Mouse (Mus musculus): ENCODE measurements around the gene Wipf2. TPM values are rescaled to one million over a fixed set of nuclear protein-coding genes. Genes with fewer than 3 reads are reported as not detected.
A peak's percentile ranks its signal among the peaks of the same experiment; 100 is the strongest.

Wipf2 gene
- polyA plus RNA-seq, 1 experiment: 9.9 TPM

GRCm38 (mm10) chr11:98925265-98925721, 61.9 kb downstream of the Wipf2 start:
- no peak overlapping the region for H3K4me3 ChIP-seq (ENCODE audit: insufficient read depth, low read depth, low read length)
- H3K36me3 ChIP-seq (ENCODE audit: control insufficient read depth, insufficient read depth, low read length): no peaks in the 10 kb centered on the region
- H3K27me3 ChIP-seq (replicated peaks; ENCODE audit: control insufficient read depth, insufficient read depth, low read length): no peaks in the 10 kb centered on the region
- TF ChIP-seq CTCF (conservative IDR thresholded peaks at IDR 0.05; ENCODE audit: insufficient read depth, insufficient read length, low read depth, low read length) (no peak), POLR2A (IDR thresholded peaks at IDR 0.05; ENCODE audit: low read depth, low read length) (no peak)
- H3K27ac ChIP-seq (ENCODE audit: insufficient read depth, low read depth, low read length): no peak overlapping the region
- peak; percentile 52 for DNase-seq
- peaks cover 34% of the 10 kb centered on the region for H3K4me1 ChIP-seq (ENCODE audit: control insufficient read depth, insufficient read depth, low read length)
- WGBS: 23% methylated on average over 10 of the region's 10 CpGs

- H3K27ac ChIP-seq (ENCODE audit: insufficient read depth, low read depth, low read length): no peak overlapping the region
- H3K4me1 ChIP-seq (ENCODE audit: control insufficient read depth, insufficient read depth, low read length): peaks cover 34% of the 10 kb centered on the region
- H3K27me3 ChIP-seq (replicated peaks; ENCODE audit: control insufficient read depth, insufficient read depth, low read length): no peaks in the 10 kb centered on the region
- 26% methylated on average over 12 of the region's 12 CpGs for WGBS
- no peak overlapping the region for H3K4me3 ChIP-seq (ENCODE audit: insufficient read depth, low read depth, low read length)
- no peak for TF ChIP-seq CTCF (conservative IDR thresholded peaks at IDR 0.05; ENCODE audit: insufficient read depth, insufficient read length, low read depth, low read length)
- TF ChIP-seq POLR2A (IDR thresholded peaks at IDR 0.05; ENCODE audit: low read depth, low read length): no peak
- H3K36me3 ChIP-seq (ENCODE audit: control insufficient read depth, insufficient read depth, low read length): no peaks in the 10 kb centered on the region
- no peak for DNase-seq
Observed at GRCm38 (mm10) chr11:98925868-98926311, 62.5 kb downstream of the Wipf2 start.

DNA sequence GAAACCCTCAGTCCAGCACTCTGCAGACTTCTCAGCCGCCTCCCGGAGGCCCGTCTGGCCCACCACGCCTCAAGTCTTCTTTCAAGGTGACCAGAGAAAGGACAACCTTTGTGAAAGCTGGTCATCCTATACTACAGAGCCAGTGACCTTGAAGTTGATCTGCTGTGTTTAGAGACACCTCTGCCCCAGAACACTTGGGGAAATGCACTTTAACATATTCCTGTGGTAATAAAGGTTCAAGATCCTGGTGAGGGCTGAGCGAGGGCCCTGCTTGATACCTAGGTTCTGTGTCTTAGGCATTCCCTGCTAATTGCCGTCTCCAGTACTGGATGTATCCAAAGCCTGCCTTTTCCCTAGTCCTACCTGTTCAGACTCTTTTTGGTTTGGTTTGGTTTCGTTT, 63.1 kb downstream of the Wipf2 start:
- Histone ChIP-seq H3K36me3 (ENCODE audit: control insufficient read depth, insufficient read depth, low read length) (no peaks in the 10 kb centered on the region), H3K4me3 (ENCODE audit: insufficient read depth, low read depth, low read length) (no peak overlapping the region), H3K4me1 (ENCODE audit: control insufficient read depth, insufficient read depth, low read length) (peaks cover 34% of the 10 kb centered on the region), H3K27ac (ENCODE audit: insufficient read depth, low read depth, low read length) (no peak overlapping the region), H3K27me3 (replicated peaks; ENCODE audit: control insufficient read depth, insufficient read depth, low read length) (no peaks in the 10 kb centered on the region)
- DNase-seq: no peak
- TF ChIP-seq CTCF (conservative IDR thresholded peaks at IDR 0.05; ENCODE audit: insufficient read depth, insufficient read length, low read depth, low read length): no peak
- no peak for TF ChIP-seq POLR2A (IDR thresholded peaks at IDR 0.05; ENCODE audit: low read depth, low read length)
- WGBS: 89% methylated on average over 7 of the region's 7 CpGs

DNA sequence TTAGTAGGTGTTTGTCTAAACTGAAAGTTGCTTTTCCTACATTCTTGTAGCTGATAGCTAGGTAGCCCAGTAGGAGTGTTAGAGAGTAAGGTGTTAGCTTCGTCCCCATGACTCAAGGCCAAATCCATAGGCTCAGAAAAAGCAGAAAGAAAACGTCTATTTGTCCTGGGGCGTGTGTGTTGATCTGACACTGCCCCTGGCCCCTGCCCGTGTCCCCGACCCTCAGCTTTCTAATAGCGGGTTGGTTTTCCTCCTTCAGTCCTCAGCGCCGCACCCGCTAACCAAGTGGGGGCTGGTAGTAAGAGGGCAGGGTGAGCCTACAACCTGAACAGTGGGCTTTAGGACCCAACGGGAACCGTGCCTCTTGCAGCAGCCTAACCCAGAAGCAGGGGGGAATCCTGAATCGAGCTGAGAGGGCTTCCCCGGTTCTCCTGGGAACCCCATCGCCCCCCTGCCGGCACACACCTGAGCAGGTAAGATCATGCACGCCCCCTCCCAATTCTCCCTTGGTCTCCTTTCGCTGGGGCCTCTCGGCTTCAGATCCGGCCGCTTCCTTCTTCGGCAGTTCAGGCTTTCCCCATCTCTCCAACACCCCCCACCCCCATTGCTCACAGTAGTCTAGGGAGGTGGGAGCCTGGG, 64.1 kb downstream of the Wipf2 start, which contains the start of gene Rara:
Rara (plus strand) TSS at position 381 of the 639 bp plus-strand sequence.
- H3K4me3 ChIP-seq (ENCODE audit: insufficient read depth, low read depth, low read length): peak within 1 kb of the TSS; percentile 10; the same call in 1 of the 2 replicates
- H3K27ac ChIP-seq (ENCODE audit: insufficient read depth, low read depth, low read length): peak within 1 kb of the TSS; percentile 1; the same call in 1 of the 2 replicates
- H3K27me3 ChIP-seq (replicated peaks; ENCODE audit: control insufficient read depth, insufficient read depth, low read length): no peaks in the 10 kb centered on the region
- H3K36me3 ChIP-seq (ENCODE audit: control insufficient read depth, insufficient read depth, low read length): no peaks in the 10 kb centered on the region
- DNase-seq: no peak
- no peak for TF ChIP-seq CTCF (conservative IDR thresholded peaks at IDR 0.05; ENCODE audit: insufficient read depth, insufficient read length, low read depth, low read length)
- no peak for TF ChIP-seq POLR2A (IDR thresholded peaks at IDR 0.05; ENCODE audit: low read depth, low read length)
- peaks cover 35% of the 10 kb centered on the region for H3K4me1 ChIP-seq (ENCODE audit: control insufficient read depth, insufficient read depth, low read length)
- WGBS: 33% methylated on average over 20 of the region's 21 CpGs

DNA sequence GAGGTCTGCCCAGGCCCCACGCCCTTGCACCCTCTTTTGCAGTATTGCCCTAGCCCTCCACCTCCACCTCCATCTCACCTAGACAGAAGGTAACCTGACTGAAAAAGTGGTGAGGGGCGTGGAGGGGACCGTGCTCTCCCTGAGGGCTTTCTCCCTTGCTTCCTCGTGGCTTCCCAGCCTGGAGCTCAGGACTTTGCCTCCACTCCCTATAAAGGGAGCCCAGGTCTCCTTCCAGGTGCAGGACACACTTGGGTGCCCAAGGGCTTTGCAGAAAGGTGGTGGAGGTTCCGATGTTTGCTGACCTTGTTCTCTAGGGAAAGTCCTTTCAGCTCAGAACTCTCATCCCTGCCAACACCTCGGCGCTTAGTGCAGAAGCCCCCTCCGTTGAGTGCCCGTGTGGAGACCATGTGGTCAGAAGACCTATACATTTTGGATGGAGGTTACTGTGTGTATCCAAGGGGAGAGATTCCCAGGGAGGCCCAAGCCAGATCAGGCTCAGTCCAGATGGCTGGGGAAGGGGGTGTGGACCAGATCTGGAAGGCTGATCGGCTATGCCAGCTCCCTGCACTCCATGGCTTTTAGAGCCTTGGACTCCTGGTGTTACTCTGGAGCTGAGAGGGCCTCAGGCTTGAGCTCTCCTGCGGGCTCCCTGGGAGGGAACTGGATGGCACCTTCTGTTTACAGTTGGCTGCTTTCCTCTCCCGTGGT, 64.9 kb downstream of the Wipf2 start:
- DNase-seq: peak; percentile 72
- WGBS: 28% methylated on average over 12 of the region's 12 CpGs
- Histone ChIP-seq H3K4me3 (ENCODE audit: insufficient read depth, low read depth, low read length) (no peak overlapping the region), H3K36me3 (ENCODE audit: control insufficient read depth, insufficient read depth, low read length) (no peaks in the 10 kb centered on the region), H3K4me1 (ENCODE audit: control insufficient read depth, insufficient read depth, low read length) (peaks cover 38% of the 10 kb centered on the region), H3K27me3 (replicated peaks; ENCODE audit: control insufficient read depth, insufficient read depth, low read length) (no peaks in the 10 kb centered on the region), H3K27ac (ENCODE audit: insufficient read depth, low read depth, low read length) (peak overlapping the region; percentile 1; the same call in 1 of the 2 replicates)
- TF ChIP-seq CTCF (conservative IDR thresholded peaks at IDR 0.05; ENCODE audit: insufficient read depth, insufficient read length, low read depth, low read length) (no peak), POLR2A (IDR thresholded peaks at IDR 0.05; ENCODE audit: low read depth, low read length) (no peak)

GRCm38 (mm10) chr11:98929503-98929902, 66.1 kb downstream of the Wipf2 start:
- peaks cover 38% of the 10 kb centered on the region for H3K4me1 ChIP-seq (ENCODE audit: control insufficient read depth, insufficient read depth, low read length)
- H3K27ac ChIP-seq (ENCODE audit: insufficient read depth, low read depth, low read length): no peak overlapping the region
- no peaks in the 10 kb centered on the region for H3K36me3 ChIP-seq (ENCODE audit: control insufficient read depth, insufficient read depth, low read length)
- TF ChIP-seq CTCF (conservative IDR thresholded peaks at IDR 0.05; ENCODE audit: insufficient read depth, insufficient read length, low read depth, low read length) (no peak), POLR2A (IDR thresholded peaks at IDR 0.05; ENCODE audit: low read depth, low read length) (no peak)
- H3K27me3 ChIP-seq (replicated peaks; ENCODE audit: control insufficient read depth, insufficient read depth, low read length): no peaks in the 10 kb centered on the region
- WGBS: 18% methylated on average over 9 of the region's 9 CpGs
- DNase-seq: no peak
- H3K4me3 ChIP-seq (ENCODE audit: insufficient read depth, low read depth, low read length): no peak overlapping the region

DNA sequence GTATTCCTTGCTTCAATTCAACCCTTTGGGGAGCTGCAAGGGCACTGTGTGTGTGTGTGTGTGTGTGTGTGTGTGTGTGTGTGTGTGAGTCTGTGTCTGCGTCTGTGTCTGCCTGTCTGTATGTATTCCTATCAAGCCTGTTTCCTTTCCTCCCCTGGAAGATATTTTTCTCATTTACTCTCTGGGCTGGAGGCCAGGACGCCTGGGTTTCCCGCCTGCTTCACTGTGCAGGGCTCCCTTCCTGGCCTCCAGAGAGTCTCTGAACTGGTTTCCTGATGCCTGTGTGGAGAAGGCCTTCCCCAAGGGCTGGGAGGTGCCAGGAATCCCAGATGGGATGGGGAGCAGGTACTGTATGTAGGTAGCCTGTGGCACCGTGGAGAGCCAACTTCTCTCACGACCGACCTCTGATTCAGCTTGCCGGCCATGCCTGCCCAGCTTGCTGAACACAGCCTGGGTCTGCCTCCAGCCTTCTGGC, 66.7 kb downstream of the Wipf2 start:
- no peak overlapping the region for H3K4me3 ChIP-seq (ENCODE audit: insufficient read depth, low read depth, low read length)
- peaks cover 33% of the 10 kb centered on the region for H3K4me1 ChIP-seq (ENCODE audit: control insufficient read depth, insufficient read depth, low read length)
- 46% methylated on average over 7 of the region's 7 CpGs for WGBS
- TF ChIP-seq CTCF (conservative IDR thresholded peaks at IDR 0.05; ENCODE audit: insufficient read depth, insufficient read length, low read depth, low read length): no peak
- no peak for TF ChIP-seq POLR2A (IDR thresholded peaks at IDR 0.05; ENCODE audit: low read depth, low read length)
- H3K36me3 ChIP-seq (ENCODE audit: control insufficient read depth, insufficient read depth, low read length): no peaks in the 10 kb centered on the region
- no peak overlapping the region for H3K27ac ChIP-seq (ENCODE audit: insufficient read depth, low read depth, low read length)
- no peaks in the 10 kb centered on the region for H3K27me3 ChIP-seq (replicated peaks; ENCODE audit: control insufficient read depth, insufficient read depth, low read length)
- DNase-seq: no peak
